Mouse (Mus musculus): Measurements from ENCODE around the gene Wasf3. TPM values are rescaled to one million over a fixed set of nuclear protein-coding genes. Genes with fewer than 3 reads are reported as not detected.

The Wasf3 gene
- 69.2 and 71.4 TPM in 2 replicates for polyA plus RNA-seq (2012; rRNA removed)

DNA sequence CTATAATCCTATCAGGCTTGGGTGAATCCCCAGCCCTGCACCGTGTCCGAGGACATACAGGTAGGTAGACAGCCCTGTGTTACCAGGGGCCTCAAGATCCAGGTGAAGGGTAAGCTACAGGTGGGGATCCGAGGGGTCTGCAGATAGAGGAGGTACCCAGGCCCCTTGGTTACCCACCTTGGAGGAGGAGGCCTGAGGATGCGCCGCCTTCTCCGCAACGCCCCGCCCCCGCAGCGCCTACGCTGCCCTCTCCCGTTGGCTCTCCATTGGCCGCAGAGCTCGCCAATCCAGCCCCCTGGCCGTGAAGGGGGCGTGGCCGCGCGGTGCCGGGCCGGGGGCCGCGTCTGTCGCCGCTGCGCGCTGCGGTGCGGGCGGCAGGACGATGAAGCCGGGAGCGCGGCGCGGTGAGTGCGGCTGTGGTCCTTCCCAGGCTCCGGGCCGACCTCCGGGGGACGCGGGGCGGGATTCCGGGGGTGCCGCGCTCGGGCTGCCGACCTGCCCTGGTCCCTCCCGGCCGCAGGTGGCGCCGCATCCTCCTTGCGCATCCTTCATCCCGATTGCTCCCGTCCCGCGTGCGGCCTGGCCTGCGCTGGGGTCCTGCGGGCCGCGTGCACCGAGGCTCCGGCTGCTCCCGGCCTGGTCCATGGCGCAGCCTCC is at the start of gene Wasf3:
TSS of gene Wasf3 (plus strand) at position 51 of the 657 bp plus-strand sequence.
- DNase-seq = peak; percentile 92 to 93
- under 1% methylated on average over 66 of the region's 66 CpGs for WGBS
- no peaks in the 10 kb centered on the region for H3K27me3 ChIP-seq (ENCODE audit: control insufficient read depth, insufficient read depth, low read length)

DNA sequence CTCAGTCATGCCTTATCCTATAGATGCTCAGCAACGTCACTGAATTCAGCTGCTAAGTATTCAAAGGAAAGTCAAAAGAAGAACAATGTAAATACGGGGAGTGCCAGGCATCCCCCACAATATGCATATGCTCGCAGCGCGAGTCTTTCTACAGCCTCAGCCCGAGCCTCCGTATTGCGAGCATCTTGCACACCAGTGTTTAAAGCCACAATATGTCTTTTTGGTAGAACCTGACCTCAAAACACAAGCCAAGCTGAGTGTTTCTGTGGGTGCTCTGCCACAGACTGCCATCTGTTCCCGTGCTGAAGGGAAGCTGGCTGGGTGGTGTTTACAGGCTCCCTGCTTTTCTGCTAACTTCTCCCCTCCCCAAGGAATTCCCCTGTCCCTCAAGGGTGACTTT is 46.7 kb upstream of the Wasf3 start:
- TF ChIP-seq CTCF (IDR thresholded peaks at IDR 0.05; ENCODE audit: borderline replicate concordance, insufficient read depth, low read depth, low read length) = no peak
- no peak for TF ChIP-seq POLR2A (IDR thresholded peaks at IDR 0.05; ENCODE audit: borderline replicate concordance, insufficient read depth, low read length)

More for the DNA sequence above, at the start of gene Wasf3:
- Histone ChIP-seq H3K27ac (ENCODE audit: insufficient read depth, low read length) (no peak within 1 kb of the TSS; the same call in 1 of the 2 replicates), H3K4me1 (ENCODE audit: control insufficient read depth, insufficient read depth, low read length) (no peaks in the 10 kb centered on the region), H3K4me3 (replicated peaks; ENCODE audit: insufficient read depth, low read depth, low read length) (peak within 1 kb of the TSS; percentile 89)
- TF ChIP-seq CTCF (IDR thresholded peaks at IDR 0.05; ENCODE audit: borderline replicate concordance, insufficient read depth, low read depth, low read length) (peak; percentile 42; the same call in 1 of the 2 replicates), POLR2A (IDR thresholded peaks at IDR 0.05; ENCODE audit: borderline replicate concordance, insufficient read depth, low read length) (peak; percentile 60; the same call in 1 of the 2 replicates)

DNA sequence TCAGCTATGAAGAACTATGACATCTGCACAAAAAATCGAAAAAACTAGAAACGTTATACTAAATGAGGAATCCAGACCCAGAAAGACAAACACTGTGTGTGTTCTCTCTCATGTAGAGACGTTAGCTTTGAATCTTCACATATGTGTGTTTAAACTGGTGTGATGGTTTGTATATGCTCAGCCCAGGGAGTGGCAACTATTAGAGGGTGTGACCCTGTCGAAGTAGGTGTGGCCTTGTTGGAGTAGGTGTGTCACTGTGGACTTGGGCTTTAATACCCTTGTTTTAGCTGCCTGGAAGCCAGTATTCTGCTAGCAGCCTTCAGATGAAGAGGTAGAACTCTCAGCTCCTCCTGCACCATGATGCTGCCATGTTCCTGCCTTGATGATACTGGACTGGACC is 44.7 kb upstream of the Wasf3 start:
- DNase-seq = no peak
- Histone ChIP-seq H3K27me3 (ENCODE audit: control insufficient read depth, insufficient read depth, low read length) (no peaks in the 10 kb centered on the region), H3K4me3 (replicated peaks; ENCODE audit: insufficient read depth, low read depth, low read length) (no peak overlapping the region), H3K4me1 (ENCODE audit: control insufficient read depth, insufficient read depth, low read length) (no peaks in the 10 kb centered on the region; the same call in 1 of the 2 replicates), H3K27ac (ENCODE audit: insufficient read depth, low read length) (no peak overlapping the region)
- TF ChIP-seq POLR2A (IDR thresholded peaks at IDR 0.05; ENCODE audit: borderline replicate concordance, insufficient read depth, low read length) (no peak), CTCF (IDR thresholded peaks at IDR 0.05; ENCODE audit: borderline replicate concordance, insufficient read depth, low read depth, low read length) (no peak)
- 88% methylated on average over 4 of the region's 4 CpGs for WGBS

More for the DNA sequence above, 46.7 kb upstream of the Wasf3 start:
- peak; percentile 51 to 73 for DNase-seq
- H3K27ac ChIP-seq (ENCODE audit: insufficient read depth, low read length) = no peak overlapping the region
- no peaks in the 10 kb centered on the region; the same call in 1 of the 2 replicates for H3K4me1 ChIP-seq (ENCODE audit: control insufficient read depth, insufficient read depth, low read length)
- no peak overlapping the region for H3K4me3 ChIP-seq (replicated peaks; ENCODE audit: insufficient read depth, low read depth, low read length)
- no peaks in the 10 kb centered on the region for H3K27me3 ChIP-seq (ENCODE audit: control insufficient read depth, insufficient read depth, low read length)
- WGBS = 14% methylated on average over 9 of the region's 9 CpGs

DNA sequence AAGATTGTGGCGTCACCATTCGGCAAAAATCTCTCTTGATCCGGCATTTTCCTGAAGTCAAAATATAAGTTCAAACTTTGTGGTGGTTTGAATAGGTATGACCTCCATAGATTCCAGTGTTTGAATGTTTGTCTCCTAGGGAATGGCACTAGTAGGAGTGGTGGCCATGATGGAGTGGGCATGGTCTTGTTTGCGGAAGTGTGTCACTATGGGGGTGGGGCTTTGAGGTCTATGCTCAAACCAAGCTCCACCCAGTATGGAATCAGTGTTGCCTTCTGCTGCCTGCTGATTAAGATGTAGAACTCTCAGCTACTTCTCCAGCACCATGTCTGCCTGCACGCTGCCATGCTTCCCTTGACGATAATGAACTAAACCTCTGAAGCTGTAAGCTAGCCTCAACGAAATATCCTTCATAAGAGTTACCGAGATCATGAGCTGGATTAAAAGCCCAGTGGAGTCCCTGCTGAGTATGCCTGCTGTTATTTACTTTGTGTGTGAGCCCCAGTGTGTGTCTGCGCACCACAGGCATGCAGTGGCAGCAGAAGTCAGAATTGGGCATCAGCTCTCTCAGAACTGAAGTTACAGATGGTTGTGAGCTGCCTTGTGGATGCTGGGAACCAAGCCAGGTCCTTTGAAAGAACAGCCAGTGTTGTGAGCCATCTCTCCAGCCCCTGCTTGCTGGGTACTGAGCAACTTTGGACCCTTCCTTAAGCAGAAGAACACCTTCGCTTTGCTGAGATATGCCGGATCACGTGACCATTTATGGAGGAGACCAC is 39.7 kb upstream of the Wasf3 start:
- no peaks in the 10 kb centered on the region for H3K27me3 ChIP-seq (ENCODE audit: control insufficient read depth, insufficient read depth, low read length)
- H3K4me3 ChIP-seq (replicated peaks; ENCODE audit: insufficient read depth, low read depth, low read length) = no peak overlapping the region
- H3K4me1 ChIP-seq (ENCODE audit: control insufficient read depth, insufficient read depth, low read length) = peaks cover 2% of the 10 kb centered on the region; the same call in 1 of the 2 replicates
- H3K27ac ChIP-seq (ENCODE audit: insufficient read depth, low read length) = no peak overlapping the region
- TF ChIP-seq POLR2A (IDR thresholded peaks at IDR 0.05; ENCODE audit: borderline replicate concordance, insufficient read depth, low read length) = no peak
- TF ChIP-seq CTCF (IDR thresholded peaks at IDR 0.05; ENCODE audit: borderline replicate concordance, insufficient read depth, low read depth, low read length) = no peak
- peak in 1 of 2 experiments; percentile 27 for DNase-seq
- 72% methylated on average over 12 of the region's 12 CpGs for WGBS

DNA sequence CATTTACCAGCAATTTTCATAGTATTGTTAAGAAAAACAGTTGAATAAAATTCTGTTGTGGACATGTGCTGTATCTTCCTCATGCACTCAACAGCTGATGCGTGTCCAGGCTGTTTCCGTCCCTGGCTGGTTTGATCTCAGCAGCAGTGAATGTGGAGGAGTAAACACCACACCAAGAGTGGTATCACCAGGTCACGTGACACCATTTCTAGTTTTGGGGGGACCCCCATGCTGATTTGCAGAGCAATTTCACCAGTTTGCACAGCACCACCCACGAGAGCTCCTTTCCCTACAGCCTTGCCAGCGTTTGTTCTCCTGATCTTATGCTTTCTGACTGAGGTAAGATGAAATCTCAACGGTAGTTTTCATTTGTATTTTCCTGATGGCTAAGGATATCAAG is 37.7 kb upstream of the Wasf3 start:
- H3K27ac ChIP-seq (ENCODE audit: insufficient read depth, low read length) = no peak overlapping the region
- 94% methylated on average over 6 of the region's 6 CpGs for WGBS
- no peak overlapping the region for H3K4me3 ChIP-seq (replicated peaks; ENCODE audit: insufficient read depth, low read depth, low read length)
- TF ChIP-seq POLR2A (IDR thresholded peaks at IDR 0.05; ENCODE audit: borderline replicate concordance, insufficient read depth, low read length) (no peak), CTCF (IDR thresholded peaks at IDR 0.05; ENCODE audit: borderline replicate concordance, insufficient read depth, low read depth, low read length) (no peak)
- peaks cover 2% of the 10 kb centered on the region; the same call in 1 of the 2 replicates for H3K4me1 ChIP-seq (ENCODE audit: control insufficient read depth, insufficient read depth, low read length)
- DNase-seq = no peak
- H3K27me3 ChIP-seq (ENCODE audit: control insufficient read depth, insufficient read depth, low read length) = no peaks in the 10 kb centered on the region

DNA sequence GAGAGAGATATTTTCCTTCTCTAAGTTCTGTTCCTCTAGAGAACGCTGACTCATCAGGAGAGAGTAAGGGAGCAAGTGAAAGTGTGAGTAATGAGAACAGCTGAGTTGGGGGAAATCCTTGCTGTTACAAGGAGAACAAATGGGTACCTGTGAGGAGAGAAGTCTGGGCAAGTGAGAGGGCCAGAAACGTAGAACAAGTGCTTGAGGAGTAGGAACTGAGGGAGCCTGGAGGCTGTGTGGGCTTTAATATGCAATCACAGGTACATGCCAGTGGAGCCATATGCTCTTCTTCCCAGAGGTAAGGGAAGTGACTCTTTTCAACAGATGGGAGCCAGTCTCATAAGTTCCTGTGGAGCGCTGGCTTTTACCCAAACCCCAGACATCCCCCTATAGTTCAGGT is 35.6 kb upstream of the Wasf3 start:
- Histone ChIP-seq H3K4me1 (ENCODE audit: control insufficient read depth, insufficient read depth, low read length) (peaks cover 2% of the 10 kb centered on the region; the same call in 1 of the 2 replicates), H3K27me3 (ENCODE audit: control insufficient read depth, insufficient read depth, low read length) (no peaks in the 10 kb centered on the region), H3K27ac (ENCODE audit: insufficient read depth, low read length) (no peak overlapping the region), H3K4me3 (replicated peaks; ENCODE audit: insufficient read depth, low read depth, low read length) (no peak overlapping the region)
- TF ChIP-seq CTCF (IDR thresholded peaks at IDR 0.05; ENCODE audit: borderline replicate concordance, insufficient read depth, low read depth, low read length) (no peak), POLR2A (IDR thresholded peaks at IDR 0.05; ENCODE audit: borderline replicate concordance, insufficient read depth, low read length) (no peak)
- peak in 1 of 2 experiments; percentile 73 for DNase-seq
- 45% methylated on average over 3 of the region's 3 CpGs for WGBS

DNA sequence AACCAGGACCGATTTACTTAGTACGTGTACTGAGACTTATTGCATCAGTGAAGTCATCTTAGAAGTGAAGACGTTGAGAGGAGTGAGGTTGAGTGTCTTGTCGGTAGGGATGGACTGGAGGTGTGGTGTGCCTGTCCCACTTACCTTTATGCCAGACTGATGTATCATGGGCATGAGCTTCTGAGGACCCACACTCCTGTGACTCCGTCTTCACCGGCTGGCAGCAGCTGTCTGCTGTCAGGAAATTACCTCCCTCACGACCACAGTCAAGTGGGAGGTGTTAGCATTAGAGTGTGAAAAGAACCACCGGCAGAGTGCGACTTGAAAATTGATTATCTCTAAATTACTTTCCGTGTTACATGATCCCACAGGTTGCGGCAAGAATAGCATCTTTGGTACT is 34.0 kb upstream of the Wasf3 start:
- Histone ChIP-seq H3K27me3 (ENCODE audit: control insufficient read depth, insufficient read depth, low read length) (no peaks in the 10 kb centered on the region), H3K4me3 (replicated peaks; ENCODE audit: insufficient read depth, low read depth, low read length) (no peak overlapping the region), H3K4me1 (ENCODE audit: control insufficient read depth, insufficient read depth, low read length) (no peaks in the 10 kb centered on the region; the same call in 1 of the 2 replicates), H3K27ac (ENCODE audit: insufficient read depth, low read length) (no peak overlapping the region)
- no peak for DNase-seq
- WGBS = 85% methylated on average over 11 of the region's 11 CpGs
- TF ChIP-seq CTCF (IDR thresholded peaks at IDR 0.05; ENCODE audit: borderline replicate concordance, insufficient read depth, low read depth, low read length) = no peak
- TF ChIP-seq POLR2A (IDR thresholded peaks at IDR 0.05; ENCODE audit: borderline replicate concordance, insufficient read depth, low read length) = no peak

Measured in cerebellum, adult 2 months (tissue).